Mouse (Mus musculus): ENCODE data around the gene Rps6kb2.

The Rps6kb2 gene

DNA sequence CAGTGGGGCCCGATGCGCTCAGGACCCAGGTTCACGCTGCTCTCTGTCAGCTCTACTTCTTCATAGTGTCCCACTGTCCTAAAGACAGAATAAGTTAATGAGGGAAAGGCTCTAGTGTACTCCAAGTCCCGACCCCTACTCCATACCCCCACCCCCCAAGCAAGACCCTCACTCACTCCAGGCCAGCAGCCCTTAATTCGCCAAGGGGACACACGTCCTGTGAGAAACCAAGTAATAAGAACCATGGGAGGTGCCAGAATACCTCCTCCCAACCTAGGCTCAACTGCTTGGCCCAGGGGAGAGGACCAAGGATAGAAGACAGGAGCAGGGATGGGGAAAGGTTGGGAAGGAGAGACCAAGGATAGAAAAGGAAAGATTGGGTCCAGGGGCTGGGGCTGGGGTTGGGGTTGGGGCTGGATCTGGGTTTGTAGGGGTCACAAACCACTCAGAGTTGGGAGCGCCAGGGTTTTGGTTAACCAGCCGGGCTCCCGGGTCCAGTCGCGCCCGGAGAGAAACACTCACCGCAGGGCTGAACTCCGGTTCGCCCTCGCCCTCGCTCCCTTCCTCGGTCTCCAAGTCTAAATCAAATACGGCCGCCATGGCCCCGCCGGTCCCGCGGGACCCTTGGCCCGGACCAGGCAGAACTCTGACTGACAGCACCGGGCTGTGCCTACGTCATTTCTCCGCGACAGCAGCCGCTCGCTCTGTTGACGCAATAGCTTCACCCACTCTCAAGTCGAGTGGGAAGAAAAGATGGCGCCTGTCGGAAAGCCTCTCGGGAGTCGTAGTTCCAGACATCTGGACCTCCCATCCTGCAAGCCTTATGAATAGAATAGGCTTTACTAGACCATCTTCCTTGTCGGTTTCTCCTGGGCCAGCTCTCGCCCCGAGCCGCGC, at the start of gene Rps6kb2:
Gene Rps6kb2, minus strand, starts transcription at position 709 of the 897 bp plus-strand sequence.
- WGBS, result 7% methylated on average over 42 of the region's 42 CpGs

DNA sequence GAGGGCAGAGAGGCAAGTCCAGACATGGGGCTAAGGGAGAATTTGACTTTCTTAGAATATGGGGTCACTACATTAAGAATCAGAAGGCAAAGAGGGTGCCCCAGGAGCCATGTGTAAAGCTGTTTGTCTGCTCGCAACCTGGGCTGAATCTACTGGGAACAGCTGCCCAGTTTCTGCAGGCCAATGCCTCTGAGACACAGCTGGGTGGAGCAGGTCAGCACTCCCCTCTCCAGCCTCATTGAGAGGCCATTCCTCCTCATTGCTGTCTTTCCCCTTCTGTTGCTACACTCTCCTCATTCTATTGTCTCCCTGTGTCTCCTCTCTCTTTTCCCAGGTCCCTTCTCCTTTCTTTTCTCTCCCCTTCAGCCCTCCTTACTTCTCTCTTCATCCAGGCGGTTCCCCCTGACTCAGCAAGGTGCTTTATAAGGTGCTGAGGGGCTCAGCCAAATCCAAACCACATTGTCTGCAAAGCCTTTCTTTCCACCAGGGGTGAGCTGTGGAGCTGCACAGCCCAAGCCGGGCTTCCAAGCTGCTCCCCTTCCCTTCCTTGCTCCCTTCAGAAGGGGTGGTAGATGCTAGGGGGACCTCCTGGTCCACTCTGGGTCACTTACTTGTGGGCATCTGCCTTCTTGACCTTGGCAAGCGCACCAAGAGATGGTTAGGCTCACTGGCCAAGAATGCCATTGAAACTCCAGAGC, 48.9 kb upstream of the Rps6kb2 start:
- WGBS, result 76% methylated on average over 4 of the region's 4 CpGs

- 84% methylated on average over 5 of the region's 5 CpGs for WGBS
Observed at GRCm38 (mm10) chr19:4208563-4208962, 45.4 kb upstream of the Rps6kb2 start.

GRCm38 (mm10) chr19:4206971-4207370, 43.8 kb upstream of the Rps6kb2 start:
- 9% methylated on average over 2 of the region's 2 CpGs for WGBS

DNA sequence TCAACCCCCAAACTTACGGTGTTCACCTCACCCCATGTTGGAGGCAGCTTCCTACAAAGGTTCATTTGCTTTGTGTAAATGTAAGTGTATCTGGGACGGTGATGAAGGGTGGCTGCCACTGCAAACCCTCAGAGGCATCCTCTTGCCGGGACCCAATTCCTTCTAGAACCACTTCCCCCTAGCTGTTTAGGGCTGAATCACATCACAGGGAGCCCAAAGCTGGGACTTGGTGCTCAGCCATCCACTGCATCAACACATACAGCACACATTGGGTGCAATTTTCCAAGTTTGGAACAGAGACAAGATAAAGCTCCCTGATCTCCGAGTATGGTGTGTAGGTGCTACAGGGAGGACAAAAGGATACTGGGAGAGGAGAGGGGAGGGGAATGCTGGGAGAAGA, 41.7 kb upstream of the Rps6kb2 start:
- 54% methylated on average over 4 of the region's 4 CpGs for WGBS

DNA sequence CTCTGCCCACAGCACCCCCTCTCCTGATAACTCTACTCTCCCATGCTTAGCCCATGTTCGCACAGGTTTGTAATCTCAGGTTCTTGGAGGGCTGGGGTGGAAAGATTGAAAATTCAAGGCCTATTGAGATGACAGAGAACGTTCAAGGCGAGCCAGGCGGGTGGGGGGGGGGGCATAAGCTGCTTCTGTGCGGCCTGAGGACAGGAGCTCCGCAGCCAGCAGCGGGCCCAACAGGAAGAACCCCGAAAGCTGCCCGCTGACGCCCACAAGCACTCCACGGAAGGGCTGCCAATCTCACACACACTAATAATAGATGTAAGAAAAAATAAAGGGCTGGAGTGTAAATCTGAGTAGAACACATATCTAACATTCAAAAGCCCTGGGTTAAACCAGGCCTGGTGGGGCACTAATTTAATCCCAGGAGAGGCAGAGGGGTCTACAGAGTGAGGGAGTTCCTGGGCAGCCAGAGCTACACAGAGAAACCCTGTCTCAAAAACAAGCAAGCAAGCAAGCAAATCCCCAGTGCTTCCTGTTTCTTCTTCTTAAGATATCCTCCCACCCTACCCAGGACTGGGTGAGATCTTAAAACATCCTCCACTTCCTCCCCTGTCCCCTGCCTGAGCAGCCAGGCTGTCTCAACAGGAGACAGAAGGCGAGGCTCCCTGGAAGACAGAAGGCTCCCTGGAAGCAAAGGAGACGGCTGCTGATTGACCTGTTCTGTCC, 40.6 kb upstream of the Rps6kb2 start:
- WGBS, result 24% methylated on average over 13 of the region's 13 CpGs

DNA sequence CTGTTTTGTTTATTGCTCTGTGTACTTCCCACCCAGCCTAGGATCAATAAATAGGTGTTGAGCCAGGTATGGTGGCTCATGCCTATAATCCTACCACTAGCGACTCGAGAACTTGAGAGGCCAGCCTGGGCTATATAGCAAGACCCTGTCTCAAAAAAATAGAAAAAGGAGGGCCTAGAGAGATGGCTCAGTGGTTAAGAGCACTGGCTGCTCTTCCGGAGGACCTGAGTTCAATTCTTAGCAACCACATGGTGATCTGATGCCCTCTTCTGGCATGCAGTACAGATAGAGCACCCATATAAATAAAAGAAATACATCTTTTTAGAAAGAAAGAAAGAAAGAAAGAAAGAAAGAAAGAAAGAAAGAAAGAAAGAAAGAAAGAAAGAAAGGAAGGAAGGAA, 40.0 kb upstream of the Rps6kb2 start:
- WGBS, result 51% methylated on average over 3 of the region's 3 CpGs

- WGBS, result 28% methylated on average over 7 of the region's 7 CpGs
Observed at GRCm38 (mm10) chr19:4202149-4202548, 39.0 kb upstream of the Rps6kb2 start.

GRCm38 (mm10) chr19:4201291-4201909, 38.2 kb upstream of the Rps6kb2 start, which contains the start of gene Rad9a:
Gene Rad9a, minus strand, starts transcription at chr19:4201662.
- WGBS, result under 1% methylated on average over 34 of the region's 34 CpGs

DNA sequence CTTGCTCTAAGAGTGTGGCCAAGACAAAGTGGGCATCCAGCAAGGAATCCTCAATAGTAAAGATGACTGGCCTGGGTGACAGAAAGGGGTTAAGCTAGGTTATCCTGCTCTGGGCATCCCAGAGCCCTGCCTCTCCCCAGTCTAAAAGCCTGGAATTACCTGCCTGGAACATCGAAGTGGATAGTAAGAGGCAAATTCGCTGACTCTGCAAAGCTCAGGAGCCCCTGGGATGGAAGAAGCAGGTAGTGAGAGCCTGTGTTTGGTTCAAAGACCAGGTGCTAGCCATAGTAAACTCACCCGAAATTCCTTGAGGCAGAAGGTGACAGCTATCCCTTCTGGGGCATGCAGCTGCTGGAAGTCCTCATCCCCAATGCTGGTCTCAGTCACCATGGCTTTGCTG, 34.0 kb upstream of the Rps6kb2 start:
- 77% methylated on average over 3 of the region's 3 CpGs for WGBS

DNA sequence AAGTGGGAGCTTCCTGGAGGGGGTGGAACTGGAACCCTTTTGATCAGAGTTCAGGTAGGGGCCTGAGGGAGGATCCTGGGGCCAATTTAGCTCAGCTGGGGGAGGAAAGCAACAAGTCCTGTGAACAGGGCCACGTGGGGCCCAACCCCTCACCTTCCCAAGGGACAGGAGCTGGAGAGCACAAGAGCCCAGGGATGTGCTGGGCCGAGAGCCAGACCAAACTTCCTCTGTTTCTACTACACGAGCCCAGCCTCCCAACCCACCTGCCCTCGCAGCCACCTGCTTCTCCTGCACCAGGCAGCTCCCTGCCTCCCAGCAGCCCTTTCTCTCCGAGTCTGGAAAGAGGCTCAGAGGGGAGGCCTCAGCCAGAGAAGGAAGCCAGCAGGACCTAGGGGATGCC, 33.4 kb upstream of the Rps6kb2 start:
- 29% methylated on average over 5 of the region's 5 CpGs for WGBS

- 24% methylated on average over 2 of the region's 2 CpGs for WGBS
Observed at GRCm38 (mm10) chr19:4196048-4196447, 32.9 kb upstream of the Rps6kb2 start.

DNA sequence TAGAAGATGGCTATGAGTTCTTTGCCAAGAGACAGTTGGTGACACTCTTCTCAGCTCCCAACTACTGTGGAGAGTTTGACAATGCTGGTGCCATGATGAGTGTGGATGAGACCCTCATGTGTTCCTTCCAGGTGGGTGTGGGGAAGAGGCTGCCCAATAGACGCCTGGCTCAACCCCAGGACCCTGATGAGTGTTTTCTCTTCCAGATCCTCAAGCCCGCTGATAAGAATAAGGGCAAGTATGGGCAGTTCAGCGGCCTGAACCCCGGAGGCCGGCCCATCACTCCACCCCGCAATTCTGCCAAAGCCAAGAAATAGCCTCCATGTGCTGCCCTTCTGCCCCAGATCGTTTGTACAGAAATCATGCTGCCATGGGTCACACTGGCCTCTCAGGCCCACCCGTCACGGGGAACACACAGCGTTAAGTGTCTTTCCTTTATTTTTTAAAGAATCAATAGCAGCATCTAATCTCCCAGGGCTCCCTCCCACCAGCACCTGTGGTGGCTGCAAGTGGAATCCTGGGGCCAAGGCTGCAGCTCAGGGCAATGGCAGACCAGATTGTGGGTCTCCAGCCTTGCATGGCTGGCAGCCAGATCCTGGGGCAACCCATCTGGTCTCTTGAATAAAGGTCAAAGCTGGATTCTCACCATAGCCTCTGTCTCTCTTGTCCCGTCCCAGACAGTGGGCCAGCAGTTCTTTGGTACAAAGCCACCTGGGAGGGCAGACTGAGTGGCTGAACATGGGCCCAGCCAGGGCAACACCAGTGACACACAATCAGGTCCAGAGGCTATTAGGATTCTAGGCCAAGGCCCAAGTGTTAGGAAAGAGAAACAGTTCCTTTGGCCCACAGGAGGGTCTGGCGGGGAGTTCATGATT, 31.9 kb upstream of the Rps6kb2 start:
- WGBS, result 67% methylated on average over 12 of the region's 12 CpGs

DNA sequence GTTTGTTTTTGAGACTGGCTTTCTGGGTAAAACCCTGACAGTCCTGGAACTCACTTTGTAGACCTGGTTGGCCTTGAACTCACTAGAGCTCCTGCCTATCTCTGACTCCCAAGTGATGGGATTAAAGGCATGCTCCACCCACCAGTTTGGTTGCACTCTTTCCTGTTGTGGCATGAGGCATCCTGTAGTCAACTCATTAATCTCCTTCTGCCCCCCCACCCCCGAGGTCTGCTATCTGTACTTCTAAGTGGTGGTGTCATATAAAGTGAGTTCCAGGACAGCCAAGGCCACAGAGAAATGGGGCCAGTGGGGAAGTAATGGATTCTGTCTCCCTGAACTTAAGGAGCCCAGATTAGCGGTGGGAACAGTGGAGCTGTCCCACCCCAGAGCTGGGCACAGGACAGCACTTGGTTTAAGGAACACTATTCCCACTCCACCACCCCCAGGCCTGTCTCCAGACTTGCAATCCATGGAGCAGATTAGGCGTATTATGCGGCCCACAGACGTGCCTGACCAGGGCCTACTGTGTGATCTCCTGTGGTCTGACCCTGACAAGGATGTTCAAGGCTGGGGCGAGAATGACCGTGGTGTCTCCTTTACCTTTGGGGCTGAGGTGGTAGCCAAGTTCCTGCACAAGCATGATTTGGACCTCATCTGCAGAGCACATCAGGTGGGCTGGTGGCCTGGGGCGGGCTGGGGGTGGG, 31.0 kb upstream of the Rps6kb2 start:
- WGBS, result 85% methylated on average over 8 of the region's 8 CpGs

GRCm38 (mm10) chr19:4193129-4193528, 30.0 kb upstream of the Rps6kb2 start:
- 32% methylated on average over 6 of the region's 6 CpGs for WGBS

DNA sequence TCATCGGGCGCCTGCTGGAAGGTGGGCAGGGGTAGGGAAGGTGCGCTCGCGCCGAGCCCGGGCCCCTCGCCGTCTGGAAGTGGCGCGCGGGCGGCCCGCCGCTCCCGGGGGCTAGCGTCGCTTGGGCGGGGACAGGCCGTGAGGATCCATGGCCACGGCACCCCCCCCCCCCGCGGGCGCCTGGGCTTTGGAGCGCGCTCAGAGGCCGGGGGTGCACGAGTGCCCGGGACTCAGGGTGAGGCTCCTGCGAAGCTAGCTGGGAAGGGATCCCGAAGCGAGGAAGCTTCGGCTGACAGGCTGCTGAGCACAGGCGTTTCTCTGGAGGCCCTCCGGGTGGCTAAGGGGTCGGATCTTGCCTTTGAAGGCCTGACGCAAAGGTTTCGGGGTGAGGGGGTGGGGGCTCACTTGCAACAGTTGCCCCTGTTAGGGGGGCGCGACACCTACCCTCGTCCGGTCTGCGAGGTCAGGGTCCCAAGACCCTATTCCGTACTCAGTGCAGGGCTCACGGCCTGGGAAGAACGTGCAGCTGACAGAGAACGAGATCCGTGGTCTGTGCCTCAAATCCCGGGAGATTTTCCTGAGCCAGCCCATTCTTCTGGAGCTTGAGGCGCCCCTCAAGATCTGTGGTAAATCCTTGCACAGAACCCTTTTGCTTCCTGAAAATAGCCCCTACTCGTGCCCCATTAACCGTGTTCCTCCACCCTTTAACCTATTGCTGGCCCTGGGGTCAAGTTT, 29.3 kb upstream of the Rps6kb2 start:
- WGBS, result under 1% methylated on average over 51 of the region's 52 CpGs

GRCm38 (mm10) chr19:4191528-4192250, 28.5 kb upstream of the Rps6kb2 start, which contains the start of gene Ppp1ca:
Gene Ppp1ca, plus strand, starts transcription at chr19:4192065.
- 2% methylated on average over 47 of the region's 47 CpGs for WGBS

- WGBS, result 65% methylated on average over 4 of the region's 4 CpGs
Observed at GRCm38 (mm10) chr19:4190831-4191334, 27.7 kb upstream of the Rps6kb2 start, which contains the start of gene Tbc1d10c. Gene Tbc1d10c, minus strand, starts transcription at chr19:4191284.

Measured in cerebral cortex, adult 2 months (tissue).